Mouse (Mus musculus) cerebellum, postnatal 4 days (tissue): ENCODE measurements around the gene Inka2.
"Not testable (repeated sequence)": the region's sequence is repeated elsewhere in the genome, so short reads cannot be mapped to it uniquely, and the experiment has no call there.

Source experiments
- DNase-seq, 2 experiments: peaks; one replicate each; pipeline ENCODE4 v3.0.0; 2022; ENCODE audit warnings: low spot score in 2 of 2, mixed read lengths in 1 of 2

The Inka2 gene

DNA sequence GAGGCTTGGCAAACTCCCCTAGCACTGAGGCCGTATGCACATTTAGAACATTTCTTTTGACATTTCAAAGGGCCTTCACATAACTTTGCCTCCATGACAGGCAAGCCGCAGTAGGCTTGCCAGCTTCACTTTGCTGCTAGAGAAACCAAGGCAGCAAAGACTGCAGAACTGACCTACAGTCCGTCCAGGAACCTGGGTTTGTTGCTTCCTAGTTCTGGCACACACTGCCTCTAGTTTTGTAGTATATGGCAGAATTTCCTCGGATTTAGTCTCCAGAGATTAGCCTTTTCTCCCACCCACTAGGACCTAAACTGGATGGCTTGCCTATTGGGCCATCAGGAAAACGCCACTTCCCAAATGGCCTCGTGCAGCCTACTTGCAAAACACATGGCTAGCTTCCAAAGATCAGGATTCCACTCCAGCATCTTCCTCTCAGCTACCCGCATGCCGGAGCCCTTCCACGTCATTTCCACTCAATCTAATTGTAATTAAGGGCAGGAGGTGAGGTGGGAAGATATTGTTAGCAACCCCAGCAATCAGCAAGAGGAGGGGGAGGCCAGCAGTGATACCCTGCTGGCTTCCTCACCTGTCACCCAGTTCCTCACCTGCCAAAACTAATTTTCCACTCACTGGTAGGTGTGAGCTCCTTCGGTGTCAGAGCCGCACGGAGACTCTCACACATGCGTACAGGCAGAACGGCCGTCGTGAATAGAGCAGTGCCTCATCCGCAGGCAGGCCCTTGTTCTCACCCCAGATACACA is 7.8 kb upstream of the Inka2 start:
- no peak for DNase-seq

DNA sequence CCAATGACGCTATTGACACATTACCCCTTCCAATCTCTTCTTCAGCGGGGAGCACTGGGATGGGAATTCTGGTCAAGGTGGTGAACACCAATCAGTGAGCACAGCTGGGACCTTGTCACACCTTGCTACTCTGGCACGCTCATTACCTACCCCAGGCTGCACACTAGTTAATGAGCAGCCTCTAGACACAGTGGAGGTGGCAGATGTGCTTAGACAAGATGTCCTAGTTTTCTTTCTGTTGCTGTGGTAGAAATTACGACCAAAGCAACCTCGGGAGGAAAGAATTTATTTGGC is 7.3 kb upstream of the Inka2 start:
- DNase-seq, result no peak

DNA sequence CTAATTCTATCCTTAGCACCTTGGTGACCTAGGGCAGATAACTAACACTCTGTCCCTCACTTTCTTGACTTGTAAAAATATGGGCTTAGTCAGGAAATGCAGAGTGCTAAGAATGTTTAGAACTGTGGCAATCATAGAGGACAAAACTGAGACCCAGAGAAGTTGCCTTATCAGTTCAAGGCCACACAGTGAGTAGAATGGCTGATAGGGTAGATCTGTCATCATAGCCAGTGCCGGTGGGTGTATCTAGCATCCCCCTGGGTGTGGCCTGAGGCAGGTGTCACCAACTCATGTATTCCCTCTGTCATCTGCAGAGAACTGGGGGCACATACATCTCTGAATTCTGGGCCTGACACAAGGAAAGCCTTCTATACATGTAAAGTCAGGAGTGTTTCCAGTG is 6.1 kb upstream of the Inka2 start:
- DNase-seq, result no peak

DNA sequence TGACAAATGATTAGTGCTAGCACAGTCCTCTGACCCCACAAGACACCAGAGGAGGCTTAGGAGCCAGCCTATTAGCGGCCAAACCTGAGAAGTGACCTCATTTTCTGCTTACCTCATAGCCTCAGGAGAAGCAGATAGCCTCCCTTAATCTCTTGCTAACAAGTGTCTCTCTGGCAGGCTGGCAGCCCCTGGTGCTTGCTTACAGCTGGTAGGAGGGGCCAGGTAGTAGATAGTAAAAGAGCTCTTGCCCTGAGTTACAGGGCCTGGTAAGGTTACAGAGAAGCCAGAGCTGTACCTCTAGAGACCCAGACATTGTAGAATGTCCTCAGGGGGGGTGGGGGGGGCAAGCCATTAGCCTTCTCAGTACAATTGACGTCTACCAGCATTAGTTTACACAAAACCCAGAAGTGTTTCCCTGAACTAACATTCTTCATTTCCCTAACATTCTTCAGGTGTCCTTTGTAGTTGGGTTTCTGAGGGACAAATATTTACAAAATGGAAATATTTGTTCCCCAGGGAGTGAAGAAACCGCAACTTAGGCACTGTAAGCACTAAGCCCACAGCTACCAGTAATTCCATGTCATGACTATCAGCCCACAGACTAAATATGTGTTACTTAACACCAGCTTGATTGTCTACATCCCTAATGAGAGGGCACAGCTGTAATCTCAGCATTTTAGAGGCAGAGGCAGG is 5.0 kb upstream of the Inka2 start:
- no peak for DNase-seq

GRCm38 (mm10) chr3:105700786-105701185 is 3.6 kb upstream of the Inka2 start:
- DNase-seq, result not testable (repeated sequence)

- DNase-seq, result no peak
Observed at GRCm38 (mm10) chr3:105701399-105701798, 3.0 kb upstream of the Inka2 start.

DNA sequence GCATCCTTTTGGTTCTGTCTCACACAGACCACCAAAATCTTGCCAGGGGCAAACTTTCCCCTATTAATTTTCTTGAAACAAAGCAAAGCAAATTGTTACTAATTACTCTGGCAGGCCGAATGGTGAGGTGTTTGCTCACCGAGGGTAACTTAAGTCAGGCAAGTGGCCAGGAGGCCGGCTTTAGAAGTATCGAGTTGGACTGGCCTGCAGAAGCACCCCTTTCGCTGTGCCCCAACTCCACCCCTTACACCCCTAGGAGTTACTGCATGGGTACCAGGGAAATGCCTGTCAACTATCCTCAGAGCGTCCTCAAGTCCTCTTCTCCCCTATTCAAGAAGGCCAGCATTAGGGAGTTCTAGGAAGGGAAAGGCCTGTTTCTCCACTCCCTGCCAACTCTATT is 828 bp upstream of the Inka2 start:
- DNase-seq, result no peak

- peak; percentile 49 to 76 for DNase-seq
Observed at GRCm38 (mm10) chr3:105705061-105705549, 706 bp downstream of the Inka2 start.

DNA sequence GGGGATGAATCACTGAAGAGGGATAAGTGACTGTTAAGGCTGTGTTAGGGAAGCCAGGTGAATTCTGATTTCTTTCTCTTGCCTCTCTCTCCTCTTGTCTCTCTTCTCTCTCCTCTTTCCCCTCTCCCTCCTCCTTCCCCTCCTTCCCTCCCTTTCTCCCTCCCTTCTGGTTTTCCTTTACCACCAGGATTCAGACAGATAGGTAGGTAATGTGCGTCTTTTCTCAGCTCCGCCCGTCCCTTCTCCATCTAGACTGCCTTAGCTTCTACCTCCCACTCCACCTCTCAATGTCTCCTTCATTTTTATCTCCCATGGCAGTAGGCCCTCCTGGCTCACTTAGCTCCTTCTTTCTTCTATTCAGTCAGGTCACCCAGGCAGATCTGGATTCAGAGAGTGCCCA is 1.2 kb downstream of the Inka2 start:
- no peak for DNase-seq

GRCm38 (mm10) chr3:105706366-105707020 is 2.1 kb downstream of the Inka2 start:
- peak in 1 of 2 experiments; percentile 71 for DNase-seq

DNA sequence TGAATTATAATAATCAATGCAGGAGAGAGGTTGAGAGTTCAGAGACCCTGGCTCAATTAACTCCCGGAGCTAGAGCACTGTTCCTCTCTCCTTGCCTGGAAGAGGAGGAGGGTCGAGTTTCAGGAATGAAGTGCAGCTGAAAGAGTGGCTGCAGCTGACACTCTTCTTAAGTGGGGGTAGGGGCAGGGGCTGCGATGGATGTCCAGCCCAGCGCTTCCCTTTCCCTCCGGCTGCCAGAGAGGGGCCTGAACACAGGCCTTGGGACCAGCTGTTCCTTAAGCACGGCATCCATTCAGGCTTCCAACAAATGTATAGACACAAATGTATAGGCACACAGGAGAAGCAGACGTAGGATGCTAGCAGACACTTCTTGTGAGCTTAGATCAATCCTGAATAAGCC is 3.2 kb downstream of the Inka2 start:
- no peak for DNase-seq

DNA sequence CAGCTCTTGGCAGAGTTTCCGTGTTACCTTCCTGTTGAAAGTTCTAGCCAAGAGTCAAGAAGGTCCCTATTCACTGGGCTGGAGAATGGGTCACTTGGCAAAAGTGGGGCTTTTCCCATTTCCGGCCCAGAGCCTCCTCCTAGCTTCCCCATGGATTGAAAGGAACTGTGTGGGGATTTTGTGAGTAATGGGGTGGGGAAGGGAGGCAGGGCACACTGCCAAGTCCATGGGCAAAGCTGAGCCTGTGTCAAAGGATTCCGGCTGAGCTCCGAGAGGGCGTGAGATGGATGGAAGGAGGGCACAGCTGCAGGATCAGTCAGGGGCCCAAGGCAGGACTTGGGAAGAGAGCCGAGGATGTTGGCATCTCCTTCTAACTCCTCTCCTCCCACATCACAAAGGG is 5.8 kb downstream of the Inka2 start:
- DNase-seq, result peak; percentile 49 to 81

DNA sequence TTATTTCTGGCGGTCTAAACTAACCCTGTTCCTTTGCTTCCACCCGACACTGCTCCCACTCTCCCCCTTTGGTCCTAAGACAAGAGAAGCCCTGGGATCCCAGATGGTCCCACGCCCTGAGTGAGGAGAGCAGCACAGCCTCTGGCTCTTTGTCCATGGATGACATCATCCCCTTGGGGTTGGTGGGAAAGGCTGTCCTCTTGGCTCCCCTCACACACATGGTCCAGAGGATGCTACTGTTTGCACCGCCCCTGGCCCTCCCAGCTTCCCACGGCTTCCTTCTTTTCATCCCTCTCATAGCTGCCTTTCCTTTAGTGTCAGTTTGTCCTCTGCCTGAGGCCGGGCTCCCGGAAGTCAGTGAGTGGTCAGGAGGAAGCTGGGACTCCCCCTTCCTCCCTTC is 7.3 kb downstream of the Inka2 start:
- DNase-seq, result peak in 1 of 2 experiments; percentile 62

DNA sequence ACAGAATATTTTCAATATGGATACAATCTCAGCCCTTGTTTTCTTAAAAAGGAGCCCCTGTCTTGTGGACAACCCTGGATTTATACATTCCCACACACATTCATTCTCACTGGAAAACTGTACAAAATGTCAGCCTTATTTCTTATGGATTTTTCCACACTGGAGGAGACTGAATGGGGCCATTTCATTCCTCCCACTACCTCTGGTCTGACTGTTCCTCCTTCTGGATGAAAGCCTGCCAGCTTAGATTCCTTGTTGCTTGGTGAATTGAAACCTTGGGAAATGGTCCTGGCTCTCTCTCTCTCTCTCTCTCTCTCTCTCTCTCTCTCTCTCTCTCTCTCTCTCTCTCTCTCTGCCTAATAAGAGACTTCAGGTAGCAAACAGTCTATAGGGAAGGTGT is 8.4 kb downstream of the Inka2 start:
- no peak for DNase-seq

DNA sequence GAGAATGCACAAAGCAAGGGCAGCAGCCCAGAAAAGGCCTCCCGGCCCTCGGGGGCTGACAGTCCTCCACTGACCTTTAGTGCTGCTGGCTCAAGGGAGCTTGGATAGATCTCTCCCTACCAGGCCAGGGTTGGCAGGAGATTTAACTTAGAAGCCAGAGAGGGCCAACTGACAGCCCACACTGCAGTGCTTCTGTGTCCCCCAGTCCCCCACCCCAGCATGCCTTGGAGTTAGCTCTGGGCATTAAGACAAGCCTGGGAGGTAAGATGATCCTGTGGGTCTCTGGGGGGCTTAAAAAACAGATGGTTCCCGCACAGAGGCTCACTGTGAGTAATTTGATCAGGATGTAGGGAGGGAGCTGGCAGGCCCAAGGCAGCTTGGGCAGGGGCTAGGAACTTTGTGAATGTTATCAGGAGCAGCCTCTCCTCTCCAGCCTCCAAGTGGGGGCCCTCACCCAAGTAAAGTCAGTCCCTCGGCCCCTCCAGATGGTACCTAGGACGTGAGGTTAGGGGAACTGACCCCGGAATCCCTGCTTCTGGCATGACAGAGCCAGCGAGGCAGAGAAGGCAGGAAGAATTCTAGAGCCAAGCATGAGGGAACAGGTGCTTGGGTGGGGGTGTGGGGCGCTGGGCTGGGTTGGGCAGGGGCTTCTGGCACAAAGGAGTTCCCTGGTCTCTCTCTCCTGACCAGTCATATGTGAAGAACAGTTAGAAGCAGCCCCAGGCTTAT is 9.9 kb downstream of the Inka2 start:
- DNase-seq, result peak in 1 of 2 experiments; percentile 58

DNA sequence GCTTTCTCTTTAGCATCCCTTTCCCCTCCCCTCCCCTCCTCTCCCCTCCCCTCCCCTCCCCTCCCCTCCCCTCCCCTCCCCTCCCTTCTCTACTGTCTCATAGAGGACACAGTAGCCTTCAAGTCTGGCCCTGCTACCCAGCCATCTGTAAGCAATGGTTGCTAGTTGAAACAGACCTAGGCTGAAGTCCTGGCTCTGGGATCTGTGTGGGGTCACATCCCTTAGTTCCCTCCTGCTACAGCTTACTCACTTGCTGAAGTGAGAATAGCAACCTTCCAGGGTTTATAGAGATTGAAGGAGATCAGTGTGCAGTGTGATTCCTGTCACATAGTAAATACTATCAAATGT is 10.4 kb downstream of the Inka2 start:
- no peak for DNase-seq

GRCm38 (mm10) chr3:105716353-105717000 is 12.1 kb downstream of the Inka2 start:
- peak in 1 of 2 experiments; percentile 64 for DNase-seq

GRCm38 (mm10) chr3:105717856-105718555 is 13.6 kb downstream of the Inka2 start:
- no peak for DNase-seq

- no peak for DNase-seq
Observed at GRCm38 (mm10) chr3:105718746-105719145, 14.3 kb downstream of the Inka2 start.

DNA sequence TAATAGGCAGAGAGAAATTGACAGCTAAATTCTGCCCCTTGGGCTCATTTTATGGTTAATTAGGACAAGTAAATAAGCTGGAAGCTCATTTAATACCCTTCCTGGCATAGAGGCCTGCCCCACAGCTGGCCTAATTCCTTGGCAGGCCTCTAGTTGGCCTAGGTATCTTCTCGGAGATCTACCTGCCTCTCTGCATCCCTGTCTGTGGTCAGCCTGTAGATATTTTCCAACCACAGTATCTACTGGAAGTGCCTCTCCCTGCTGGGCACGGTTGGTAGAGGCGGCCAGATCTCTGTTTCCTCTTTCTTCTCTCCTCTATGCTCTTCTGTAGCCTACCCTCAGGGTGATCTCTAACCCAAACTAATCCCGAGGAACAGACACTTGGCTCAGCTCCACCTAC is 15.6 kb downstream of the Inka2 start:
- no peak for DNase-seq

DNA sequence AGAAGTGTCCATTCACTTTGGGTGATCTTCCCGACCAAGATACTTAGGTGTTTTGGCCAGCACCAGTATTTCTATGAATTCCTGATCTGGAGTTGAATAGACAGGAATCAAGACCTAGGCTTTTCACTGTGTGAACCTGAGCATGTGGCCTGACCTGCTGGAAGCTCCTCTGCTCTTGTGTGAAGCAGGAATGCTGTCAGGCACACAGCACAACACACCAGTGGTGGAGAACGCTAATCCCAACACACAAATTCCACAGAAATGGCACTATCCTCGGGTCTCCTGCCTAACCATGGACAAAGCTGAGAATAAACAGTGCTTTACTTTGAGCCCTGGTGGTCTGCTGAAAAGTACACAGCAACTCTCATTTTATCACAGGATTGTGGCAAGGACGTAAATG is 16.1 kb downstream of the Inka2 start:
- no peak for DNase-seq
